Mouse (Mus musculus) small intestine, adult 2 months (tissue): ENCODE measurements around the gene Prkca. TPM values are rescaled to one million over a fixed set of nuclear protein-coding genes. Genes with fewer than 3 reads are reported as not detected.

Experiments used
- H3K27ac ChIP-seq: fragments of 200-500 bp; 2 replicates; pipeline ENCODE4 v1.5.1; 2012; ENCODE audit warnings: low read depth, low read length, control low read depth, inconsistent platforms; ENCODE audit not compliant: insufficient read depth
- H3K27me3 ChIP-seq: fragments of 200-500 bp; 2 replicates; pipeline ENCODE4 v1.6.1; 2012; ENCODE audit warnings: mild to moderate bottlenecking, moderate library complexity, low read length, inconsistent platforms; ENCODE audit not compliant: control insufficient read depth, insufficient read depth
- H3K36me3 ChIP-seq: fragments of 200-500 bp; 2 replicates; pipeline ENCODE4 v1.6.1; 2012; ENCODE audit warnings: mild to moderate bottlenecking, low read length, control low read depth, inconsistent platforms; ENCODE audit not compliant: control insufficient read depth, insufficient read depth
- H3K4me1 ChIP-seq: fragments of 200-500 bp; 2 replicates; pipeline ENCODE4 v1.6.1; 2012; ENCODE audit warnings: low read length, inconsistent platforms, mixed read lengths; ENCODE audit not compliant: control insufficient read depth, insufficient read depth, insufficient read length
- H3K4me3 ChIP-seq: fragments of 200-500 bp; 2 replicates; pipeline ENCODE4 v1.5.1; 2012; ENCODE audit warnings: low read depth, mild to moderate bottlenecking, control low read depth, inconsistent platforms, low read length, moderate library complexity
- CTCF ChIP-seq: fragments of 200-500 bp; IDR thresholded peaks from 2 replicates; pipeline ENCODE4 v1.5.1; 2012; ENCODE audit warnings: low read depth, mild to moderate bottlenecking, control low read depth, inconsistent platforms, low read length, moderate library complexity, mixed read lengths; ENCODE audit not compliant: insufficient replicate concordance, insufficient read length; ENCODE audit errors: extremely low read depth
- POLR2A ChIP-seq: fragments of 200-500 bp; IDR thresholded peaks from 2 replicates; pipeline ENCODE4 v1.6.1; 2012; ENCODE audit warnings: low read depth, mild to moderate bottlenecking, control low read depth, inconsistent platforms, low read length, moderate library complexity
- WGBS: fragments of 180-500 bp; shearing (Covaris S2); methylation state at CpG from one replicate; pipeline ENCODE4 v1.1.7; 2018; 5-methylcytosine and 5-hydroxymethylcytosine counted together
- polyA plus RNA-seq: library from polyadenylated mRNA; depleted of rRNA; stranded (reverse); fragments of >200 nt; gene quantifications from 2 replicates; pipeline ENCODE4 v1.2.3, GENCODE M21; 2012

Gene Prkca
- polyA plus RNA-seq, 1 experiment, result 13.9 TPM

- WGBS, result 89% methylated on average over 6 of the region's 6 CpGs
- TF ChIP-seq CTCF, result no peak
- no peak for TF ChIP-seq POLR2A
- no peaks in the 10 kb centered on the region for H3K27me3 ChIP-seq
These were observed 354.5 kb downstream of the Prkca start for GRCm38 (mm10) chr11:107989241-107989640.

GRCm38 (mm10) chr11:107985941-107986340 lies 357.8 kb downstream of the Prkca start:
- Histone ChIP-seq H3K4me3 (no peak overlapping the region), H3K27me3 (no peaks in the 10 kb centered on the region), H3K4me1 (no peaks in the 10 kb centered on the region), H3K27ac (no peak overlapping the region), H3K36me3 (peaks cover 49% of the 10 kb centered on the region)
- TF ChIP-seq CTCF (no peak), POLR2A (no peak)
- WGBS, result 85% methylated on average over 3 of the region's 3 CpGs

More at GRCm38 (mm10) chr11:107989241-107989640, 354.5 kb downstream of the Prkca start:
- Histone ChIP-seq H3K36me3 (peaks cover 20% of the 10 kb centered on the region), H3K4me3 (no peak overlapping the region), H3K27ac (no peak overlapping the region), H3K4me1 (no peaks in the 10 kb centered on the region)

GRCm38 (mm10) chr11:107983883-107984282 lies 359.8 kb downstream of the Prkca start:
- no peak overlapping the region for H3K27ac ChIP-seq
- TF ChIP-seq POLR2A, result no peak
- peaks cover 58% of the 10 kb centered on the region for H3K36me3 ChIP-seq
- no peaks in the 10 kb centered on the region for H3K4me1 ChIP-seq
- no peaks in the 10 kb centered on the region for H3K27me3 ChIP-seq
- WGBS, result 93% methylated on average over 12 of the region's 12 CpGs
- H3K4me3 ChIP-seq, result no peak overlapping the region

DNA sequence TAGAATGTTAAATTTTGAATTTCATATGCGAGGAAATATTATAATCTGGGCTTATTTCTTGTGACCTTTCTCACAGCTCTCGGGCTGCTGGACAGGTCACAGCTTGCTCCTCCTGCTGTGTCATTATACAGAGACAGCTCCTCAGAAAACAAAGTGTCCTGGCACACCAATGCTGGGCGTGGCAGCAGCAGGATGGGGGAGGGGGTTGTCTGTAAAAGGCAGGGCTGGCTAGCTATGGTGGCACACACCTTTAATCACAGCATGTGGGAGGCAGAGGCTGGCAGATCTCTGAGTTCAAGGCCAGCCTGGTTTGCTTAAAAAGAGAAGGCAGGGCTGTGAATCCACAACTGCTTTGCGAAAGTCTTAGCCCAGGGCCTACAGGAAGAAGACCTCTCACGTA lies 360.5 kb downstream of the Prkca start:
- Histone ChIP-seq H3K4me1 (no peaks in the 10 kb centered on the region), H3K4me3 (no peak overlapping the region), H3K27ac (no peak overlapping the region), H3K27me3 (no peaks in the 10 kb centered on the region), H3K36me3 (peaks cover 61% of the 10 kb centered on the region)
- TF ChIP-seq POLR2A (no peak), CTCF (no peak)
- 84% methylated on average over 5 of the region's 5 CpGs for WGBS

DNA sequence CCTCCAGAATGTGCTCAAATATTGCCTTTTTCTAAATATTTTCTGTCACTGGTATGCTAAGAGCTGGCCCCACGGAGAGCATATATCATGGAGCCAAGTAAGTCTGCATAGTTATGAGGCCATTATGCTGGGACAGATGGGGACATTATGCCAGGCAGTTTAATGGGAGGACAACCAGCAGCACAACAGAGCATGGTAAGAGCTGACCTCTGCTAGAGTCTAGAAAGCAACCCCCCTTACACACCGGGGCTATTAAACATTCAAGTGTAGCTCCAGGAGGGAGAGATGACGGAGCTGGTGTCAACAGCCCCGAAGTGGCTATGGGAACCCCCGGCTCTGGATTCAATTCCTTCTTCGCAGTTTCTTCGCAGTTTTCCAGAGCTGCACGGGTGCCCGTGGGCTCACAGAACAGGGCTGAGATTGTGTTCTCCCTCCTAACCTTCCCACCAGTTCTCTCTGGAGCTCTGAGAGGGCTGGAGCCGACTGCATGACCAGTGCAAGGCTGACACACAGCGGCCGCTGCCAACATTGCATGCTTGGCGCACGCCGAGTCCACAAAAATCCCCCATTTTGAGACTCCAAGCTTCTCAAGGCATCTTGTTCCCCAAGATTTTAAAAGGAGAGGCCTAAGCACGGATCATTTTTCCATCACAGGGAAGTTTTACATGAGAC lies 361.4 kb downstream of the Prkca start:
- no peaks in the 10 kb centered on the region for H3K27me3 ChIP-seq
- WGBS, result 66% methylated on average over 16 of the region's 16 CpGs
- H3K4me3 ChIP-seq, result no peak overlapping the region
- peaks cover 69% of the 10 kb centered on the region for H3K36me3 ChIP-seq
- H3K4me1 ChIP-seq, result no peaks in the 10 kb centered on the region
- no peak overlapping the region for H3K27ac ChIP-seq
- TF ChIP-seq CTCF (peak; percentile 45; the same call in 1 of the 2 replicates), POLR2A (no peak)

DNA sequence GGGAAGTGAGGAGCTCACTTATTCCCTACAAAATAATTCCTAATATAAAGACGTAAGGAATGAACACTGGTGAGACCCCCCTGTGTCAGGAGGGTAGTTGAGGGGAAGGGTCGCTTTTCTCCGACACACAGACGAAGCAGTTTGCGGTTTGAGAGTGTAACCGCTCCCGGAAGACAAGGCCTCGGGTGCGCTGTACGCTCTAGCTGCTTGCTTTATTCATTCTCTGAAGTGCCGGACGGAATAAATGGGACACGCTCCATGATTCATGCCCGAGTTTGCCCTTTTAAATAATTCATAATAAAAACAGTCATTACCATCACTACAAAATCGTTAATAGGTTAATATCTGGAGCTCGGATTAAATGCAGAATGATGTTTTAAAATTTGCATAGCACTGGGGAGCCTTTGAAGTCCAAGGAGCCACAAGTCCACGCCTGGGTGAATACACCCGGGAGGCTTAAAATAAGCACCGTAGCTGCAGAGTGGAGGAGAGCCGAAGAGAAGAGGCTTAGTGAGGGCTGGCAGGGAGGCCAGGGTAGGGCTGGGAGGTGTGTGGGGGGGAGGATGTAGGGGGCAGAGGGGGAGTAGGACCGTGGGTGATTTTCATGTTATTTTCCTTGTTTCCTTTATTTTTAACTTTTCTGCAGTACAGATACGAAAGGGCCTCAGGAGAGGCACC lies 364.1 kb downstream of the Prkca start:
- H3K4me1 ChIP-seq, result no peaks in the 10 kb centered on the region
- H3K27ac ChIP-seq, result no peak overlapping the region
- H3K27me3 ChIP-seq, result no peaks in the 10 kb centered on the region
- WGBS, result 89% methylated on average over 22 of the region's 22 CpGs
- peaks cover 74% of the 10 kb centered on the region for H3K36me3 ChIP-seq
- no peak overlapping the region for H3K4me3 ChIP-seq
- TF ChIP-seq POLR2A, result no peak
- no peak for TF ChIP-seq CTCF

GRCm38 (mm10) chr11:107969943-107970342 lies 373.8 kb downstream of the Prkca start:
- WGBS, result 86% methylated on average over 10 of the region's 10 CpGs

More at GRCm38 (mm10) chr11:107969943-107970342, 373.8 kb downstream of the Prkca start:
- no peaks in the 10 kb centered on the region for H3K4me1 ChIP-seq
- TF ChIP-seq POLR2A (no peak), CTCF (no peak)
- H3K27ac ChIP-seq, result no peak overlapping the region
- H3K4me3 ChIP-seq, result no peak overlapping the region
- H3K27me3 ChIP-seq, result no peaks in the 10 kb centered on the region
- H3K36me3 ChIP-seq, result peaks cover 70% of the 10 kb centered on the region
